Mouse (Mus musculus) naive thymus-derived CD4-positive, alpha-beta T cell, adult 2 months (primary cell): ENCODE measurements at regions not wholly inside any gene's neighbourhood (a gene's known extent, or its start where the extent isn't known, plus 50 kb on each side); places are given as distances from the start of the nearest gene placed in this dataset.

ENCODE experiments used
- DNase-seq: peaks from one replicate; pipeline ENCODE4 v3.0.0-alpha.2; 2011; ENCODE audit warnings: low read depth

DNA sequence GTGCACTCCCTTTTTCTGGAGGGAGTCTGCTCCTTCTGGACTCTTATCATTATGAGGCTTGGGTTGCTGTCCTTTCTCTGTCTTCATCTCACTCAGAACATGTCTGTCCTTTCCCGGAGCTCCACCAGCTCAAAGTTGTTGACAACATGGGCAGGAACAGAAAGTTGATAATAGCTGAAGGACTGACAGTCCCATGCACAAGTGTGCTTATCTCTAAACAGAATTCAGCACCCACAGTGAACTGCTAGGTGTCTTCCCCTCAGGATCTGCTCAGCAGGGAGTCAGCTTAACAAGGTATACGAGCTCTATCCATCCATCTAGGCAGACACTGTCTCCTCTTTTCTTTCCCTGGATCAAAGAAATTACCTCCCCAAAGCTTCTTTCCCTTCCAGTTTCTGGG lies 89.2 kb upstream of the Rab11fip2 start:
- no peak for DNase-seq

GRCm38 (mm10) chr19:60030212-60030788 lies 86.8 kb upstream of the Rab11fip2 start:
- no peak for DNase-seq

- no peak for DNase-seq
These were observed 86.3 kb upstream of the Rab11fip2 start for GRCm38 (mm10) chr19:60029720-60030119.

- DNase-seq: no peak
These were observed 72.3 kb upstream of the Rab11fip2 start for GRCm38 (mm10) chr19:60015614-60016300.

DNA sequence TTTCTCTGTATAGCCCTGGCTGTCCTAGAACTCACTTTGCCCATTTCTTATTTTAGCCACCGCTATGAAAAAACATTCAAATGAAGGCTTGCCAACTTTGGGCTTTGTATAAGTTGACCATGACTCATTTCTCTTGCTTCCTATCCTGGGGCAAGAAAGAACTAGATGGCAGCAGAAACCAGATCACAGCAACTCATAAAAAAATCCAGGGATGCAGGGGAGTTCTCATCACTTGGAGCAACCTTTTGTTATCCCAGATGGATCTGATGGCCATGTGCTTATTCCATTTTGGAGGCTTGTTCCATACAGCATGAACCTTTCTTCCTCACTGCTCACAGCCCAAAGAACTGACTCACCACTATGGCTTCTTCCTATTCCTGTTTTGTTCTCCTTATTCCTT lies 52.1 kb upstream of the Rab11fip2 start:
- DNase-seq: no peak
